Mouse (Mus musculus): ENCODE data around the gene Tbc1d30.

Tbc1d30 gene

GRCm38 (mm10) chr10:121314186-121314585 is 36.9 kb downstream of the Tbc1d30 start:
- no peak for DNase-seq (ENCODE audit: low read depth, low spot score)

- DNase-seq (ENCODE audit: low read depth, low spot score) = no peak
Measured at GRCm38 (mm10) chr10:121313049-121313448, 38.0 kb downstream of the Tbc1d30 start.

- no peak for DNase-seq (ENCODE audit: low read depth, low spot score)
Measured at GRCm38 (mm10) chr10:121310511-121311221, 40.4 kb downstream of the Tbc1d30 start.

- no peak for DNase-seq (ENCODE audit: low read depth, low spot score)
Measured at GRCm38 (mm10) chr10:121309801-121310510, 41.1 kb downstream of the Tbc1d30 start.

GRCm38 (mm10) chr10:121309123-121309655 is 41.9 kb downstream of the Tbc1d30 start:
- peak; percentile 40 for DNase-seq (ENCODE audit: low read depth, low spot score)

- no peak for DNase-seq (ENCODE audit: low read depth, low spot score)
Measured at GRCm38 (mm10) chr10:121305441-121305840, 45.6 kb downstream of the Tbc1d30 start.

GRCm38 (mm10) chr10:121303559-121303958 is 47.5 kb downstream of the Tbc1d30 start:
- DNase-seq (ENCODE audit: low read depth, low spot score) = no peak

GRCm38 (mm10) chr10:121301868-121302267 is 49.2 kb downstream of the Tbc1d30 start:
- DNase-seq (ENCODE audit: low read depth, low spot score) = no peak

GRCm38 (mm10) chr10:121300659-121301058 is 50.4 kb downstream of the Tbc1d30 start:
- DNase-seq (ENCODE audit: low read depth, low spot score) = no peak

GRCm38 (mm10) chr10:121297054-121297701 is 53.9 kb downstream of the Tbc1d30 start:
- DNase-seq (ENCODE audit: low read depth, low spot score) = peak; percentile 41

GRCm38 (mm10) chr10:121294471-121294870 is 56.6 kb downstream of the Tbc1d30 start:
- no peak for DNase-seq (ENCODE audit: low read depth, low spot score)

- DNase-seq (ENCODE audit: low read depth, low spot score) = no peak
Measured at GRCm38 (mm10) chr10:121293829-121294228, 57.2 kb downstream of the Tbc1d30 start.

- no peak for DNase-seq (ENCODE audit: low read depth, low spot score)
Measured at GRCm38 (mm10) chr10:121291272-121291917, 59.7 kb downstream of the Tbc1d30 start.

- DNase-seq (ENCODE audit: low read depth, low spot score) = no peak
Measured at GRCm38 (mm10) chr10:121290682-121291078, 60.4 kb downstream of the Tbc1d30 start.

GRCm38 (mm10) chr10:121289970-121290681 is 61.0 kb downstream of the Tbc1d30 start:
- DNase-seq (ENCODE audit: low read depth, low spot score) = no peak

- no peak for DNase-seq (ENCODE audit: low read depth, low spot score)
Measured at GRCm38 (mm10) chr10:121282926-121283325, 68.2 kb downstream of the Tbc1d30 start.

- DNase-seq (ENCODE audit: low read depth, low spot score) = no peak
Measured at GRCm38 (mm10) chr10:121282436-121282835, 68.6 kb downstream of the Tbc1d30 start.

GRCm38 (mm10) chr10:121280943-121281342 is 70.1 kb downstream of the Tbc1d30 start:
- DNase-seq (ENCODE audit: low read depth, low spot score) = no peak

- no peak for DNase-seq (ENCODE audit: low read depth, low spot score)
Measured at GRCm38 (mm10) chr10:121277022-121277471, 74.0 kb downstream of the Tbc1d30 start.

GRCm38 (mm10) chr10:121274964-121275363 is 76.1 kb downstream of the Tbc1d30 start:
- no peak for DNase-seq (ENCODE audit: low read depth, low spot score)

GRCm38 (mm10) chr10:121271002-121271401 is 80.1 kb downstream of the Tbc1d30 start:
- no peak for DNase-seq (ENCODE audit: low read depth, low spot score)

All from forelimb bud, embryonic 11.5 days (tissue).